Mouse (Mus musculus) stomach, postnatal 0 days (tissue): ENCODE data around the gene Igf2bp2. TPM values are rescaled to one million over a fixed set of nuclear protein-coding genes. Genes with fewer than 3 reads are reported as not detected.
A peak's percentile ranks its signal among the peaks of the same experiment; 100 is the strongest.

Experiments used
- ATAC-seq: fragments of 200-750 bp; cut with Nextera tagmentation; 2 replicates; pipeline ENCODE4 v1.8.0; 2017; ENCODE audit not compliant: low FRiP score, low TSS enrichment
- DNase-seq: peaks from one replicate; pipeline ENCODE4 v3.0.0-alpha.2; 2016; ENCODE audit warnings: low spot score
- H3K27ac ChIP-seq: fragments of 300-500 bp; sonication (generic); replicated peaks from 2 replicates; pipeline ENCODE4 v1.5.1; 2014; ENCODE audit warnings: mild to moderate bottlenecking, control low read depth
- H3K27me3 ChIP-seq: fragments of 300-500 bp; sonication (generic); 2 replicates; pipeline ENCODE4 v1.6.1; 2014; ENCODE audit warnings: low read length; ENCODE audit not compliant: control insufficient read depth, insufficient read depth
- H3K36me3 ChIP-seq: fragments of 300-500 bp; sonication (generic); 2 replicates; pipeline ENCODE4 v1.6.1; 2014; ENCODE audit warnings: low read length, mixed read lengths; ENCODE audit not compliant: control insufficient read depth, insufficient read depth
- H3K4me1 ChIP-seq: fragments of 300-500 bp; sonication (generic); replicated peaks from 2 replicates; pipeline ENCODE4 v1.6.1; 2014; ENCODE audit warnings: antibody characterized with exemption; ENCODE audit not compliant: control insufficient read depth, insufficient read depth
- H3K4me2 ChIP-seq: fragments of 300-500 bp; sonication (generic); replicated peaks from 2 replicates; pipeline ENCODE4 v1.6.1; 2014; ENCODE audit warnings: low read depth, mild to moderate bottlenecking, control low read depth, moderate library complexity
- H3K4me3 ChIP-seq: fragments of 300-500 bp; sonication (generic); 2 replicates; pipeline ENCODE4 v1.5.1; 2014; ENCODE audit warnings: low read depth, low read length, control low read depth
- H3K9ac ChIP-seq: fragments of 300-500 bp; sonication (generic); 2 replicates; pipeline ENCODE4 v1.6.1; 2014; ENCODE audit warnings: mild to moderate bottlenecking, low read length, control low read depth, mixed read lengths
- H3K9me3 ChIP-seq: fragments of 300-500 bp; sonication (generic); 2 replicates; pipeline ENCODE4 v1.6.1; 2016; ENCODE audit warnings: low read length; ENCODE audit not compliant: control insufficient read depth
- CTCF ChIP-seq: IDR thresholded peaks from 2 replicates; pipeline ENCODE4 v1.5.1; 2016; ENCODE audit warnings: antibody characterized with exemption, low read depth, mild to moderate bottlenecking, moderate library complexity
- EP300 ChIP-seq: optimal IDR thresholded peaks from 2 replicates; pipeline ENCODE3; 2016; ENCODE audit warnings: antibody characterized with exemption
- whole genome bisulfite sequencing: fragments of 180-500 bp; shearing (Covaris S2); extraction: QIAGEN DNeasy Blood & Tissue Kit; methylation state at CpG from one replicate; pipeline ENCODE4 v1.1.7; 2014; 5-methylcytosine and 5-hydroxymethylcytosine counted together
- polyA plus RNA-seq: library from polyadenylated mRNA; unstranded; fragments of >200 nt; fragmentation: Nextera tagmentation; extraction: Ambion mirVana; gene quantifications from 2 replicates; pipeline ENCODE4 v1.2.1, GENCODE M21; 2015

Igf2bp2 gene
- polyA plus RNA-seq, 1 experiment from 2014 or later: 32.4 TPM

DNA sequence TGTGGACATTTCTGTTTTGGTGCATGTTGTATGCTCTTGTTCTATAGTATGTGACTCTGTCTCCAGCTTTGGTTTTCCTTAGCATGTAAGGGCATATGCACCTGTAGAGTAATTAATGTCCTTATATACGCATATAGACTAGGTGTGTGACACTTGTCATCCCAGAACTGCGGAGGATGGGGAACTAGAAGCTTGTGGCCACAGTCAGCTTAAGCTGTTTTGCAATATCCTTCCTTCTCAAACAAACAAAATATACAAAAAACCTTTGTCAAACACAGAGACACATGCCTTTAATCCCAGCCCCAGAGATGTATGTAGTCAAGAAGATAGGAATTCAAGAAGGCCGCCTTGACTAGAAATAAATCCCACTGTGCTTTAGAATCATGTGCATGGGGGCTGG lies 117.2 kb downstream of the Igf2bp2 start:
- Histone ChIP-seq H3K9ac (no peak overlapping the region), H3K27ac (no peak overlapping the region), H3K4me3 (no peak overlapping the region), H3K9me3 (no peaks in the 10 kb centered on the region), H3K4me2 (no peak overlapping the region), H3K36me3 (peaks cover 6% of the 10 kb centered on the region; the same call in 1 of the 2 replicates), H3K27me3 (no peaks in the 10 kb centered on the region), H3K4me1 (no peaks in the 10 kb centered on the region)
- TF ChIP-seq EP300 (no peak), CTCF (no peak)
- 93% methylated on average over 3 of the region's 3 CpGs for WGBS
- ATAC-seq (no peak), DNase-seq (no peak)

DNA sequence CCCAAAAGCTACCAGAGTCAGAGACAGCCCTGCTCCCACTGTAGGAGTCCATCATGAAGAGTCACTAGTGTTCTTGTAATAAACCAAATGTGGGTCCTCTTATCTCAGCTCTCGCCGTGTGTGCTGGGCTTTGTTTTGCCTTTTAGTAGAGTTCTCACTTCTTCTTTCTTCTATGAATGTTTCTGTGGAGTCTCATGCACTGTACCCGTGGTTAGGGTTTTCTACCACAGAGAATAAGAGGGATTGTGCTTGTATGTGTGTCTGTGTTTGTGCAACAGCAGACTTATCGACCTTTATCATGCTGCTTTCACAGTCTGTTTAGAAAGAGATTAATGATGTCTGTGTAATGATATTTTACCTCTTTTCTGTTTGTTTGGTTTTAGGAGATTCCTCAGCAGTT lies 119.3 kb downstream of the Igf2bp2 start:
- no peak for TF ChIP-seq CTCF
- TF ChIP-seq EP300: no peak
- no peaks in the 10 kb centered on the region for H3K9me3 ChIP-seq
- H3K27me3 ChIP-seq: no peaks in the 10 kb centered on the region
- WGBS: 51% methylated on average over 4 of the region's 4 CpGs
- no peaks in the 10 kb centered on the region for H3K4me1 ChIP-seq
- H3K4me2 ChIP-seq: no peak overlapping the region
- H3K4me3 ChIP-seq: no peak overlapping the region
- DNase-seq (no peak), ATAC-seq (no peak)
- H3K9ac ChIP-seq: no peak overlapping the region
- no peak overlapping the region for H3K27ac ChIP-seq
- peaks cover 11% of the 10 kb centered on the region; the same call in 1 of the 2 replicates for H3K36me3 ChIP-seq

DNA sequence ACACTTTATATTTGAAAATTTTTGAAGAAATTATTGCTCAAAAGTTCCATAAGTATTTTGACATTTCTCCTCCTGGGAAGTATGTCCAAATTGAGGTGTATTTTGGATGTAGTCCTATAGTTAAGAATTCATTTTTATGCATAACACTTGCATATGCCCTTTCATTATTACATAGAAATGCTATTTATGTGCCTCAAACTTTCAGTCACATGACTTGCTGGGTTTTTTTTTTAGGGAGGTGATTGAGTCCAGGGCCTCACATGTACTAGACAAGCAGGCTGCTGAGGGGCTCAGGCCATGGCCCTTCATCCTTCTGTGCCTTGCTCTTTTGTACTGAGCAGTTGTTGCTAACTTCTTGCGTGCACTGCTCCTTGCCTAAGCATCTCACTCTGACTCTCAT lies 123.1 kb downstream of the Igf2bp2 start:
- Histone ChIP-seq H3K27me3 (no peaks in the 10 kb centered on the region), H3K4me3 (no peak overlapping the region), H3K4me2 (no peak overlapping the region), H3K9ac (no peak overlapping the region), H3K4me1 (no peaks in the 10 kb centered on the region), H3K27ac (no peak overlapping the region), H3K9me3 (no peaks in the 10 kb centered on the region), H3K36me3 (peaks cover 13% of the 10 kb centered on the region; the same call in 1 of the 2 replicates)
- TF ChIP-seq EP300: no peak
- TF ChIP-seq CTCF: no peak
- no peak for ATAC-seq
- 97% methylated on average over 1 of the region's 1 CpGs for WGBS
- no peak for DNase-seq

DNA sequence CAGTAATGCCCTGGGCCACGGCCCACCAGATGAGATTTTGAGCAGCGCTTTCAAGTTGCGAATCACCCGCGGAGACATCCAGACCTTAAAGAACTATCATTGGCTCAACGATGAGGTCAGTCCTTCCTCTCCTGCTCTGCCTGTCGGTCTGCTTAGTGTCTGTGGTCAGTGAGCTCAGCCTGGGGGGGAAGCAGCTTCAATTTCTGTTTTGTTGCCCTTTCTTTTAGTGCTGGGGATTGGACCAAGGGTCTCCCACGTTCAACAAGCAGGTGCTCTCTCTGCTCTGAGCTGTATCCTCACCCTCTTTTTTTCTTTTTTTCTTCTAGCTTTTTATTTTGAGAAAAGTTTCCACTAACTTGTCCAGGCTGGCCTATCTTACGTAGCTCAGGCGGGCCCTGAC lies 124.5 kb downstream of the Igf2bp2 start:
- Histone ChIP-seq H3K36me3 (peaks cover 10% of the 10 kb centered on the region; the same call in 1 of the 2 replicates), H3K4me2 (no peak overlapping the region), H3K27me3 (no peaks in the 10 kb centered on the region), H3K9me3 (no peaks in the 10 kb centered on the region), H3K9ac (no peak overlapping the region), H3K27ac (no peak overlapping the region), H3K4me1 (no peaks in the 10 kb centered on the region), H3K4me3 (no peak overlapping the region)
- no peak for ATAC-seq
- DNase-seq: no peak
- 88% methylated on average over 10 of the region's 10 CpGs for WGBS
- TF ChIP-seq CTCF (no peak), EP300 (no peak)

DNA sequence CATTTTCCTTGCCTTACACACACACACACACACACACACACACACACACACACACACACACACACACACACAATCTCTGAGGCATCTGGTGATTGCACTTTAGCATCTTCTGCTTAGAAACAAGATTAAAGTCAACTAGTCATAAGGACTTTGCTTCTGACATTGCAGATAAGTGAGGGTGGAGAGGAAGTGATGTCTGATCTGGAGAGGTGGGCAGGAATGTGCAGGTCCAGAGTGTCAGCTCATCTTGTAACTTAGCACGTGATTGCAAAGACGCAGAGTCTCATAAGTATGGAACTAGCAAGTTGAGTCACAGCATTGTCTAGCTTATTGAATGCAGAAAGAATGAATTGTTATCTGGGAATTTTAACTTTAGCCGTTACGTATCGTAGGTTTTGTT lies 135.6 kb downstream of the Igf2bp2 start:
- H3K9ac ChIP-seq: no peak overlapping the region
- no peak for DNase-seq
- H3K4me3 ChIP-seq: no peak overlapping the region
- no peak for ATAC-seq
- peaks cover 5% of the 10 kb centered on the region; the same call in 1 of the 2 replicates for H3K36me3 ChIP-seq
- no peaks in the 10 kb centered on the region for H3K9me3 ChIP-seq
- WGBS: 90% methylated on average over 5 of the region's 5 CpGs
- H3K4me1 ChIP-seq: no peaks in the 10 kb centered on the region
- H3K4me2 ChIP-seq: no peak overlapping the region
- H3K27ac ChIP-seq: no peak overlapping the region
- no peak for TF ChIP-seq CTCF
- no peak for TF ChIP-seq EP300
- H3K27me3 ChIP-seq: no peaks in the 10 kb centered on the region

DNA sequence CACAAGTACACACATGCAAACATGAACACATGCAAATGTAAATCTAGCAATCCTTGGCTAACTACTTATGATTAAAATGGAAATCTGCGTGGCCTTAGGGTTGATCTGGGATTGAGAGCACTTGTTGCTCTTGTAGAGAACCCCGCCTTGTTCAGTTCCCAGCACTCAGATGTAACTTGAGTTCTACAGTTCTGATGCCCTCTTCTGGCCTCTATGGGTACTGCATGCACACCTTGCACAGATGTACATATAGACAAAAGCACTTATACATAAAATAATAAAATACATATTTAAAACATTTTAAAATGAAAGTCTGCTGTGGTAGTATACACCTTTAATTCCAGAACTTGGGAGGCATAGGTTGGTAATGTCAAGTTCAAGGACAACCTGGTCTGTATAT lies 141.0 kb downstream of the Igf2bp2 start:
- H3K4me1 ChIP-seq: no peaks in the 10 kb centered on the region
- no peak overlapping the region for H3K4me2 ChIP-seq
- WGBS: 97% methylated on average over 2 of the region's 2 CpGs
- no peak overlapping the region for H3K9ac ChIP-seq
- ATAC-seq (no peak), DNase-seq (no peak)
- H3K36me3 ChIP-seq: peaks cover 7% of the 10 kb centered on the region
- peak; percentile 66 for TF ChIP-seq CTCF
- no peak for TF ChIP-seq EP300
- H3K9me3 ChIP-seq: 0 out of 2 replicates have a peak, but pooled peaks cover 2% of the 10 kb centered on the region
- no peak overlapping the region for H3K4me3 ChIP-seq
- no peaks in the 10 kb centered on the region for H3K27me3 ChIP-seq
- H3K27ac ChIP-seq: no peak overlapping the region
